In genomic region chr7:81132851-81133279, GRCm38 (mm10) we compare ENCODE assay signal across 9 mouse cellular contexts. TPM values are rescaled to one million over a fixed set of nuclear protein-coding genes. Genes with fewer than 3 reads are reported as not detected.
DNase-seq lines count a peak whose midpoint lies in the region; ATAC-seq and TF ChIP-seq lines count a peak whose summit lies in the region.
"Had no signal": no experiment of that assay in that cellular context is flagged by ENCODE, and none has a peak within 500 bp of the region (broad histone marks: within the 10 kb centered on the region; RNA-seq: fewer than 3 reads in every experiment).

No protein-coding gene starts in this region.

- peak; percentile 49 for DNase-seq in adrenal gland, postnatal 14 days
- DNase-seq in adrenal gland, adult 18-20 months (ENCODE audit: low spot score in 2 of 2), result no peak
- DNase-seq in limb, embryonic 14.5 days (ENCODE audit: low spot score), result peak; percentile 46
- DNase-seq in frontal cortex, adult 2 months (ENCODE audit: extremely low spot score in 1 of 2, low spot score in 1 of 2), result no peak
- DNase-seq in layer of hippocampus, adult 11-12 months (ENCODE audit: low spot score), result no peak
- no peak for DNase-seq in forebrain, postnatal 0 days

- no peaks in the 10 kb centered on the region for H3K36me3 ChIP-seq in heart, embryonic 13.5 days
- no peaks in the 10 kb centered on the region for H3K36me3 ChIP-seq in limb, embryonic 14.5 days (ENCODE audit: control insufficient read depth, insufficient read depth, low read length)
- no peaks in the 10 kb centered on the region for H3K36me3 ChIP-seq in forebrain, postnatal 0 days (ENCODE audit: insufficient read depth)

- peaks cover 12% of the 10 kb centered on the region for H3K4me1 ChIP-seq in brown adipose tissue, adult 24 weeks (ENCODE audit: control insufficient read depth, insufficient read depth, insufficient read length, low read length)
- peaks cover 52% of the 10 kb centered on the region for H3K4me1 ChIP-seq in heart, embryonic 13.5 days
- H3K4me1 ChIP-seq in limb, embryonic 14.5 days (ENCODE audit: control insufficient read depth, insufficient read depth, low read length), result peaks cover 22% of the 10 kb centered on the region
- H3K4me1 ChIP-seq in forebrain, postnatal 0 days (ENCODE audit: insufficient read depth), result no peaks in the 10 kb centered on the region

- no peaks in the 10 kb centered on the region for H3K27me3 ChIP-seq in heart, embryonic 13.5 days (replicated peaks)
- H3K27me3 ChIP-seq in limb, embryonic 14.5 days (ENCODE audit: control insufficient read depth, insufficient read depth, low read length), result no peaks in the 10 kb centered on the region
- H3K27me3 ChIP-seq in forebrain, postnatal 0 days (ENCODE audit: insufficient read depth, low read length), result no peaks in the 10 kb centered on the region

- ATAC-seq in heart, embryonic 13.5 days (ENCODE audit: extremely low read depth, insufficient number of reproducible peaks, low FRiP score, low TSS enrichment), result peak; percentile 27; the same call in 1 of the 2 replicates
- ATAC-seq in limb, embryonic 14.5 days (ENCODE audit: low FRiP score, low read depth), result no peak
- no peak for ATAC-seq in forebrain, postnatal 0 days

- H3K9me3 ChIP-seq in heart, embryonic 13.5 days, result no peaks in the 10 kb centered on the region
- H3K9me3 ChIP-seq in limb, embryonic 14.5 days (ENCODE audit: control insufficient read depth, low read length), result no peaks in the 10 kb centered on the region
- H3K9me3 ChIP-seq in forebrain, postnatal 0 days (ENCODE audit: low read length), result no peaks in the 10 kb centered on the region

- no peak overlapping the region for H3K4me3 ChIP-seq in brown adipose tissue, adult 24 weeks (ENCODE audit: insufficient read depth, low read depth, low read length)
- H3K4me3 ChIP-seq in heart, embryonic 13.5 days, result no peak overlapping the region
- no peak overlapping the region for H3K4me3 ChIP-seq in limb, embryonic 14.5 days (replicated peaks; ENCODE audit: low read length)
- no peak overlapping the region for H3K4me3 ChIP-seq in forebrain, postnatal 0 days (ENCODE audit: low read depth, low read length)

- no peak for TF ChIP-seq CTCF in forebrain, postnatal 0 days (IDR thresholded peaks at IDR 0.05; ENCODE audit: low read depth)

- WGBS in heart, embryonic 13.5 days, result 18% methylated on average over 2 of the region's 2 CpGs
- WGBS in limb, embryonic 14.5 days, result 11% methylated on average over 2 of the region's 2 CpGs
- 16% methylated on average over 2 of the region's 2 CpGs for WGBS in forebrain, postnatal 0 days

- H3K4me2 ChIP-seq in heart, embryonic 13.5 days, result no peak overlapping the region
- H3K4me2 ChIP-seq in limb, embryonic 14.5 days (replicated peaks; ENCODE audit: low read depth, low read length, severe bottlenecking), result no peak overlapping the region
- H3K4me2 ChIP-seq in forebrain, postnatal 0 days (ENCODE audit: low read depth), result no peak overlapping the region

- no peak for TF ChIP-seq POLR2A in limb, embryonic 14.5 days (IDR thresholded peaks at IDR 0.05; ENCODE audit: borderline replicate concordance, extremely low read depth, insufficient read depth, insufficient read length)

- H3K27ac ChIP-seq in brown adipose tissue, adult 24 weeks (replicated peaks; ENCODE audit: low read depth, low read length), result peak overlapping the region; percentile 74
- peak overlapping the region; percentile 84 for H3K27ac ChIP-seq in heart, embryonic 13.5 days (replicated peaks)
- no peak overlapping the region for H3K27ac ChIP-seq in limb, embryonic 14.5 days (replicated peaks; ENCODE audit: low read depth, low read length)
- H3K27ac ChIP-seq in forebrain, postnatal 0 days (ENCODE audit: low read depth, low read length), result no peak overlapping the region
- H3K27ac ChIP-seq: macrophage had no signal

- peak overlapping the region; percentile 37; the same call in 1 of the 2 replicates for H3K9ac ChIP-seq in heart, embryonic 13.5 days
- no peak overlapping the region for H3K9ac ChIP-seq in limb, embryonic 14.5 days (ENCODE audit: low read depth, low read length, severe bottlenecking)
- no peak overlapping the region for H3K9ac ChIP-seq in forebrain, postnatal 0 days

RNA-seq across cellular contexts. Expression of gene Slc28a1, which starts 18.3 kb away (rescaled TPM):
- 0.19 and 0.30 TPM in 2 replicates for total RNA-seq in adrenal gland, postnatal 14 days (2021)
- under 1 TPM in 1 of 2 experiments, not detected in 1; 0.10 TPM for total RNA-seq in adrenal gland, adult 18-20 months (2021)
- polyA plus RNA-seq in brown adipose tissue, adult 24 weeks (2012; ENCODE audit: insufficient read depth, insufficient read length, missing spikeins), result not detected in 2 replicates
- 0.05 and 0.11 TPM in 2 replicates for polyA plus RNA-seq in heart, embryonic 13.5 days (2015; fragmentation: Nextera tagmentation; extraction: Ambion mirVana)
- polyA plus RNA-seq in limb, embryonic 14.5 days (2012; rRNA removed), result 0.26 and 0.40 TPM in 2 replicates
- polyA plus RNA-seq in limb, embryonic 14.5 days (2014; fragmentation: Nextera tagmentation; extraction: Ambion mirVana), result 0.06 TPM in 1 of 2 replicates, not detected in the other
- 0.34 and 0.42 TPM in 2 replicates for polyA plus RNA-seq in frontal cortex, adult 2 months (2012; rRNA removed)
- total RNA-seq in forebrain, postnatal 0 days (2014; rRNA removed), result 0.48 TPM in 1 of 2 replicates, not detected in the other
- 0.12 TPM in 1 of 2 replicates, not detected in the other for polyA plus RNA-seq in forebrain, postnatal 0 days (2015; fragmentation: Nextera tagmentation; extraction: Ambion mirVana)
- polyA plus RNA-seq: macrophage had no signal

Comparison
In these comparisons a context has a peak if more than half of its experiments do, and no peak if none do; other contexts are left out.
1. DNase-seq: peak in adrenal gland, postnatal 14 days (single experiment) and limb, embryonic 14.5 days (single experiment); none in adrenal gland, adult 18-20 months (0 of 2), frontal cortex, adult 2 months (0 of 2), layer of hippocampus, adult 11-12 months (single experiment) and forebrain, postnatal 0 days (single experiment).
2. H3K27ac ChIP-seq: peak in brown adipose tissue, adult 24 weeks (single experiment) and heart, embryonic 13.5 days (single experiment); none in limb, embryonic 14.5 days (single experiment) and forebrain, postnatal 0 days (single experiment).